Mouse (Mus musculus) G1E (cell line): ENCODE measurements around the gene Zer1.

Experiments
- CTCF ChIP-seq: IDR thresholded peaks from 2 replicates; pipeline ENCODE4 v1.5.1; 2012; ENCODE audit warnings: low read depth, low read length, inconsistent platforms, mixed read lengths
- GATA1 ChIP-seq: IDR thresholded peaks from 2 replicates; pipeline ENCODE4 v1.6.1; 2012; ENCODE audit warnings: borderline replicate concordance, low read length, inconsistent platforms, mixed read lengths
- GATA2 ChIP-seq: IDR thresholded peaks from 2 replicates; pipeline ENCODE4 v1.6.1; 2012; ENCODE audit warnings: low read depth, low read length, inconsistent platforms, borderline replicate concordance
- POLR2AphosphoS5 ChIP-seq: IDR thresholded peaks from 2 replicates; pipeline ENCODE4 v1.6.1; 2012; ENCODE audit warnings: low read depth, low read length, inconsistent platforms; ENCODE audit not compliant: insufficient replicate concordance
- TAL1 ChIP-seq: conservative IDR thresholded peaks from 2 replicates; pipeline ENCODE4 v1.6.1; 2012; ENCODE audit warnings: low read depth, low read length, inconsistent platforms, mixed read lengths

- no peak for TF ChIP-seq CTCF
- no peak for TF ChIP-seq POLR2AphosphoS5
- TF ChIP-seq TAL1, result no peak
- no peak for TF ChIP-seq GATA1
- TF ChIP-seq GATA2, result no peak
These were observed 60.6 kb downstream of the Zer1 start for GRCm38 (mm10) chr2:30063791-30064190.
